Mouse (Mus musculus): ENCODE measurements around the gene Fgfrl1.

- TF ChIP-seq CTCF (IDR thresholded peaks at IDR 0.05; ENCODE audit: control insufficient read depth, insufficient read depth, insufficient read length) (no peak), MYOD1 (IDR thresholded peaks at IDR 0.05; ENCODE audit: control insufficient read depth, insufficient read length, low read depth) (no peak), MAX (IDR thresholded peaks at IDR 0.05) (no peak), CEBPB (IDR thresholded peaks at IDR 0.05; ENCODE audit: low read depth) (no peak)
These were observed 31.4 kb upstream of the Fgfrl1 start for GRCm38 (mm10) chr5:108660632-108661268.
